Mouse (Mus musculus): ENCODE results near the gene Obsl1.

DNA sequence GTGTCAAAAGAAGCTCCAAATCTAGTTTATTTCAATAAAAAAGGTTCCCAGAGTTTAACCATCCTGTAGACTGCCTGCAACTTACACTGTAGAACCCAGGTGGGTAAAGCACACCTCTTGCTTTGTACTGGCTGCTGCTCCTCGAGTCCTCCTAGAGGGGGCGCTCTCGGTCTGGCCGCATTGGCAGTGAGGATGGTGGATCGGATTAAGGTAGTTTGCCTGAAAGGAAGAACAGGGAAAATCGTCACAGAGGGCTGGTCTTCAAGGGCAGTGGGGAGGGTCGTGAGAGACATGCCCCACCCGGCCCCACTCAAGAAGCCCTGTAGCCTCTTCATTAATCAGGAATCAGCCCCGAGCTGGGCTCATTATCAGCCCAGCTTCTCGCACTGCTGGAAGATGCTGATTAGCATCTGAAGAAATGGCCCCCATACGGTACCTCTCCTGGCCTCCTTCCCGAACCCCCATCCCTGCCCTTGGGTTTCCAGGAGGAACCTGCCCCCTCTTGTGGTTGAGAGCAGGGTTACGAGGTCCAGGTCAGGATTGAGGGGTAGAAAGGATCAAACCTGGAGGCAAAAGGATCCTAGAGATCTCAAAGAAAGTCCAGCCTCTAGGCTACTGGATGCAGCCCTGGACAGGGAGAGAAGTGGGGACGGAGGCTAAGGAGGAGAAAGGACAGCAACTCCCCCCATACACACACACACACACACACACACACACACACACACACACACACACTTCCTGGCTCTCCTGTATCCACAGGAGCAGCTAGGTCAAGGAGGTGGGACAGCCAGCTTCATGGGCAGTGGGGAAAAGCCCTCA is 49.3 kb downstream of the Obsl1 start:
- TF ChIP-seq CTCF (IDR thresholded peaks at IDR 0.05) (peak; percentile 61), EP300 (IDR thresholded peaks at IDR 0.05) (no peak)

All from lung, postnatal 0 days (tissue).